Mouse (Mus musculus) brain, embryonic 14.5 days (tissue): ENCODE results near the gene Hoga1.

Experiments used
- CTCF ChIP-seq: fragments of 200-500 bp; IDR thresholded peaks from 2 replicates; pipeline ENCODE4 v1.5.1; 2012; ENCODE audit warnings: inconsistent platforms, mild to moderate bottlenecking, moderate library complexity, borderline replicate concordance; ENCODE audit not compliant: insufficient read depth, insufficient read length; ENCODE audit errors: extremely low read depth
- POLR2A ChIP-seq: fragments of 200-500 bp; IDR thresholded peaks from 2 replicates; pipeline ENCODE4 v1.6.1; 2012; ENCODE audit warnings: mild to moderate bottlenecking, inconsistent platforms, borderline replicate concordance; ENCODE audit not compliant: poor library complexity, insufficient read depth, insufficient read length, severe bottlenecking; ENCODE audit errors: extremely low read depth

- no peak for TF ChIP-seq CTCF
- peak; percentile 95 for TF ChIP-seq POLR2A
These were observed 44.6 kb downstream of the Hoga1 start, which contains the start of gene Pi4k2a for GRCm38 (mm10) chr19:42089748-42090595.
